Mouse (Mus musculus) hindbrain, embryonic 16.5 days (tissue): ENCODE results near the gene Pde4a. TPM values are rescaled to one million over a fixed set of nuclear protein-coding genes. Genes with fewer than 3 reads are reported as not detected.

Experiments used
- ATAC-seq: fragments of 200-750 bp; cut with Nextera tagmentation; 2 replicates; pipeline ENCODE4 v1.8.0; 2017; ENCODE audit warnings: moderate TSS enrichment, moderate library complexity
- H3K27ac ChIP-seq: fragments of 300-500 bp; sonication (generic); 2 replicates; pipeline ENCODE4 v1.5.1; 2014; ENCODE audit warnings: low read depth, mild to moderate bottlenecking, control low read depth, low read length, moderate library complexity
- H3K27me3 ChIP-seq: fragments of 300-500 bp; sonication (generic); replicated peaks from 2 replicates; pipeline ENCODE4 v1.6.1; 2014; ENCODE audit warnings: low read length; ENCODE audit not compliant: control insufficient read depth, insufficient read depth
- H3K36me3 ChIP-seq: fragments of 300-500 bp; sonication (generic); 2 replicates; pipeline ENCODE4 v1.6.1; 2014; ENCODE audit warnings: mild to moderate bottlenecking, low read length, moderate library complexity, mixed read lengths; ENCODE audit not compliant: control insufficient read depth, insufficient read depth
- H3K4me1 ChIP-seq: fragments of 300-500 bp; sonication (generic); 2 replicates; pipeline ENCODE4 v1.6.1; 2014; ENCODE audit warnings: low read depth, low read length; ENCODE audit not compliant: control insufficient read depth, insufficient read depth
- H3K4me2 ChIP-seq: fragments of 300-500 bp; sonication (generic); 2 replicates; pipeline ENCODE4 v1.6.1; 2014; ENCODE audit warnings: mild to moderate bottlenecking, low read length, control low read depth, moderate library complexity
- H3K4me3 ChIP-seq: fragments of 300-500 bp; sonication (generic); 2 replicates; pipeline ENCODE4 v1.5.1; 2014; ENCODE audit warnings: mild to moderate bottlenecking, low read length, control low read depth, moderate library complexity
- H3K9ac ChIP-seq: fragments of 300-500 bp; sonication (generic); 2 replicates; pipeline ENCODE4 v1.6.1; 2014; ENCODE audit warnings: low read depth, mild to moderate bottlenecking, control low read depth, low read length, moderate library complexity
- H3K9me3 ChIP-seq: fragments of 300-500 bp; sonication (generic); 2 replicates; pipeline ENCODE4 v1.6.1; 2014; ENCODE audit warnings: mild to moderate bottlenecking, low read length, moderate library complexity; ENCODE audit not compliant: control insufficient read depth
- WGBS: fragments of 180-500 bp; shearing (Covaris S2); extraction: QIAGEN DNeasy Blood & Tissue Kit; methylation state at CpG from one replicate; pipeline ENCODE4 v1.1.7; 2014; 5-methylcytosine and 5-hydroxymethylcytosine counted together
- polyA plus RNA-seq: library from polyadenylated mRNA; unstranded; fragments of >200 nt; fragmentation: Nextera tagmentation; extraction: Ambion mirVana; gene quantifications from 2 replicates; pipeline ENCODE4 v1.2.1, GENCODE M21; 2015

Gene Pde4a
- polyA plus RNA-seq, 1 experiment from 2014 or later, result 50.5 TPM

DNA sequence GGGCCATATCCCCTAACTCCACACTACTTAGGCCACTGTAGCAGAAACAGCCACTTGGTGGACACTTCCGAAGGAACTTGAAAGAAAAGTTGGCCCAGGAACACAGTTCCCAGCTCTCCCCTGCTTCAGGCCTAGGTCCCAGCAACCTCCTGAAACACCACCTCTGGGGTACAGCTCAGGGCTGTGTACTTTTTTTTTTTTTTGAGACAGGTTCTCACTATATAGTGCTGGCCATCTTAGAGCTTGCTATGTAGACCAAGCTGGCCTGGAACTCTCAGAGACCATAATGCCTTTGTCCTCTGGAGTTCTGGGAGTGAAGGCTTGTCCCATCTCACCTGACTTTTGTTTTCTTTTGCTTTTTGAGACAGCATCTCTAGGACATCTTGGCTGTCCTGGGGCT lies 3.6 kb downstream of the Pde4a start:
- Histone ChIP-seq H3K27me3 (peaks cover 35% of the 10 kb centered on the region), H3K4me2 (no peak overlapping the region), H3K4me1 (peaks cover 20% of the 10 kb centered on the region), H3K9ac (no peak overlapping the region), H3K27ac (no peak overlapping the region), H3K9me3 (no peaks in the 10 kb centered on the region), H3K36me3 (no peaks in the 10 kb centered on the region), H3K4me3 (no peak overlapping the region)
- WGBS, result 40% methylated on average over 1 of the region's 1 CpGs
- no peak for ATAC-seq

- Histone ChIP-seq H3K4me2 (no peak overlapping the region), H3K27me3 (peaks cover 5% of the 10 kb centered on the region), H3K4me1 (no peaks in the 10 kb centered on the region), H3K27ac (no peak overlapping the region), H3K36me3 (no peaks in the 10 kb centered on the region), H3K9me3 (no peaks in the 10 kb centered on the region), H3K4me3 (no peak overlapping the region), H3K9ac (no peak overlapping the region)
- WGBS, result 84% methylated on average over 6 of the region's 6 CpGs
- ATAC-seq, result no peak
Observed at GRCm38 (mm10) chr9:21172364-21172763, 6.8 kb downstream of the Pde4a start.

DNA sequence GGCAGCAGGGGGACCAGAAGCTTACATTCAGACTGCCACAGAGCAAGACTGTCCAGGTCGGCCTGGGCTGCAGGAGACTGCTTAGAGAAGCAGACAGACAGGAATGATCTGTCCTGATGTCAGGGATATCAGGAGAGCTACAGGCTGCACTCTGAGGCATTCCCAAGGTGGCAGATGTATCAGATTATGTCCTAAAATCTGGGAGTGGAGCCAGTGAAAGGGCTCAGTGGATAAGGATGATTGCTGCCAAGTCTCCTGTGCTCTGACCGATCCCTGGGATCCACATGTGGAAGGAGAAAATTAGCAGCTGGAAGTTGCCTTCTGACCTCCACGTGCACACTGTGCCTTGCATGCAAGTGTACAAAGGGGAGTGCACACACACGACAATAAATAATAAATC lies 14.9 kb downstream of the Pde4a start:
- Histone ChIP-seq H3K36me3 (no peaks in the 10 kb centered on the region), H3K4me1 (peaks cover 2% of the 10 kb centered on the region), H3K4me2 (no peak overlapping the region), H3K9me3 (no peaks in the 10 kb centered on the region), H3K4me3 (no peak overlapping the region), H3K27me3 (peaks cover 26% of the 10 kb centered on the region), H3K9ac (no peak overlapping the region), H3K27ac (no peak overlapping the region)
- no peak for ATAC-seq
- WGBS, result 61% methylated on average over 4 of the region's 4 CpGs

DNA sequence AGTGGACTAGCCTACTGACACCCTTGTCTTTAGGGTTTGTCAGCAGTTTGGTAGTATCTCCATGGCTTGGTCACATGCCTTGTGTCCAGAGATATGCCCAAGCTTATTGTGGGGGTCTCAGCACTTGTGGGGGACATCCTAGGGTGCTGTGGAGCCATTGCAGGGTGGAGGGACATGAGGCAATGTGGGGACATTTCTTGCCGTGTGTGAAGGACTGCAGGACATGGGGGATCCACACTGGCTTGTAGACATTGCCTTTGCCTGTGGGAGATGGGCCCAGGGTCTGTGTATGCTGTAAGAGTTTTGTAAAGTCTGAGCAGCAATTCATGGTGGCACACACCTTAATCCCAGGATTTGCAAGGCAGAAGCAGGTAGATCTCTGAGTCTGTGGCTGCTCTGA lies 15.3 kb downstream of the Pde4a start:
- Histone ChIP-seq H3K4me3 (no peak overlapping the region), H3K27ac (no peak overlapping the region), H3K4me2 (no peak overlapping the region), H3K9me3 (no peaks in the 10 kb centered on the region), H3K36me3 (no peaks in the 10 kb centered on the region), H3K27me3 (peaks cover 26% of the 10 kb centered on the region), H3K9ac (no peak overlapping the region), H3K4me1 (peaks cover 2% of the 10 kb centered on the region)
- no peak for ATAC-seq
- WGBS, result 52% methylated on average over 1 of the region's 1 CpGs

- Histone ChIP-seq H3K4me1 (peaks cover 2% of the 10 kb centered on the region), H3K9ac (no peak overlapping the region), H3K27me3 (peaks cover 26% of the 10 kb centered on the region), H3K4me3 (peak overlapping the region; percentile 29), H3K36me3 (no peaks in the 10 kb centered on the region), H3K4me2 (peak overlapping the region; percentile 43), H3K27ac (no peak overlapping the region), H3K9me3 (no peaks in the 10 kb centered on the region)
- whole genome bisulfite sequencing, result 10% methylated on average over 48 of the region's 48 CpGs
- no peak for ATAC-seq
Observed at GRCm38 (mm10) chr9:21181421-21182220, 16.1 kb downstream of the Pde4a start.

- H3K4me1 ChIP-seq, result peaks cover 2% of the 10 kb centered on the region
- no peak overlapping the region for H3K27ac ChIP-seq
- H3K36me3 ChIP-seq, result no peaks in the 10 kb centered on the region
- WGBS, result 82% methylated on average over 6 of the region's 6 CpGs
- no peak overlapping the region for H3K4me3 ChIP-seq
- peaks cover 26% of the 10 kb centered on the region for H3K27me3 ChIP-seq
- H3K4me2 ChIP-seq, result no peak overlapping the region
- ATAC-seq, result no peak
- no peak overlapping the region for H3K9ac ChIP-seq
- no peaks in the 10 kb centered on the region for H3K9me3 ChIP-seq
Observed at GRCm38 (mm10) chr9:21183421-21183820, 17.9 kb downstream of the Pde4a start.

GRCm38 (mm10) chr9:21183905-21184413 lies 18.4 kb downstream of the Pde4a start:
- Histone ChIP-seq H3K27me3 (peaks cover 26% of the 10 kb centered on the region), H3K9me3 (no peaks in the 10 kb centered on the region), H3K4me3 (peak overlapping the region; percentile 18; the same call in 1 of the 2 replicates), H3K27ac (no peak overlapping the region), H3K4me1 (peaks cover 2% of the 10 kb centered on the region), H3K9ac (peak overlapping the region; percentile 50), H3K4me2 (peak overlapping the region; percentile 48), H3K36me3 (no peaks in the 10 kb centered on the region)
- peak; percentile 16; the same call in 1 of the 2 replicates for ATAC-seq
- WGBS, result 9% methylated on average over 30 of the region's 34 CpGs

GRCm38 (mm10) chr9:21184733-21185132 lies 19.2 kb downstream of the Pde4a start:
- WGBS, result 34% methylated on average over 2 of the region's 2 CpGs
- Histone ChIP-seq H3K4me1 (peaks cover 2% of the 10 kb centered on the region), H3K9me3 (no peaks in the 10 kb centered on the region), H3K36me3 (no peaks in the 10 kb centered on the region), H3K4me3 (no peak overlapping the region), H3K27me3 (peaks cover 26% of the 10 kb centered on the region), H3K4me2 (no peak overlapping the region), H3K9ac (no peak overlapping the region), H3K27ac (no peak overlapping the region)
- ATAC-seq, result no peak

DNA sequence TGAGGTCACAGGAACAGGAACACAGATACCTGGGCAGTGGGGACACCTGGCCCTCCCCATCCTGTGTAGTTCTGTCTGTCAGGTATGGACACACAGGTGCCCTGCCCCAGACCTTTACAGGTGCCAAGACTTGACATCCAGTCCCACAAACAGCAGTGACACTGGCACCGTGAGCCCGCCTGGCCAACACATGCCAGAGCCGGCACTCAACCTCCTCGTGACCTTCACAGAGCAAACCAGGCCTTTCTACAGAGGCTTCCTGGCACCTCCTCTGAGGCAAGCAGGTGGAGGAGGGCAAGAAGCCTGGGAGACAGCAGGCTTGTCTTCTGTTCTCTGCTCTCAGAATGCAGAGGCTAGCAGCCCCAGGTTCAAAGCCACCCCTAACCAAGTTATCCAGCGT lies 19.9 kb downstream of the Pde4a start:
- no peak overlapping the region for H3K4me2 ChIP-seq
- no peak for ATAC-seq
- peaks cover 25% of the 10 kb centered on the region for H3K27me3 ChIP-seq
- H3K9me3 ChIP-seq, result no peaks in the 10 kb centered on the region
- H3K27ac ChIP-seq, result no peak overlapping the region
- no peak overlapping the region for H3K9ac ChIP-seq
- H3K36me3 ChIP-seq, result no peaks in the 10 kb centered on the region
- H3K4me3 ChIP-seq, result no peak overlapping the region
- peaks cover 2% of the 10 kb centered on the region for H3K4me1 ChIP-seq
- WGBS, result 88% methylated on average over 5 of the region's 5 CpGs
